Mouse (Mus musculus) embryonic facial prominence, embryonic 10.5 days (tissue): ENCODE results near the gene Arl14ep. TPM values are rescaled to one million over a fixed set of nuclear protein-coding genes. Genes with fewer than 3 reads are reported as not detected.

ENCODE experiments used
- DNase-seq: peaks from one replicate; pipeline ENCODE4 v3.0.0-alpha.2; 2017; ENCODE audit warnings: low spot score
- H3K27ac ChIP-seq: fragments of 300-500 bp; sonication (generic); replicated peaks from 2 replicates; pipeline ENCODE4 v1.5.1; 2016; ENCODE audit warnings: mild to moderate bottlenecking
- H3K27me3 ChIP-seq: fragments of 300-500 bp; sonication (generic); replicated peaks from 2 replicates; pipeline ENCODE4 v1.6.1; 2016; ENCODE audit warnings: low read depth, mild to moderate bottlenecking; ENCODE audit not compliant: poor library complexity, severe bottlenecking
- H3K36me3 ChIP-seq: fragments of 300-500 bp; sonication (generic); replicated peaks from 2 replicates; pipeline ENCODE4 v1.6.1; 2016; ENCODE audit warnings: mild to moderate bottlenecking, moderate library complexity
- H3K4me1 ChIP-seq: fragments of 300-500 bp; sonication (generic); 2 replicates; pipeline ENCODE4 v1.6.1; 2016
- H3K4me3 ChIP-seq: fragments of 300-500 bp; sonication (generic); 2 replicates; pipeline ENCODE4 v1.5.1; 2016; ENCODE audit warnings: mild to moderate bottlenecking, moderate library complexity
- H3K9me3 ChIP-seq: fragments of 300-500 bp; sonication (generic); 2 replicates; pipeline ENCODE4 v1.6.1; 2016; ENCODE audit warnings: mild to moderate bottlenecking
- WGBS: fragments of 180-500 bp; shearing (Covaris S2); methylation state at CpG from one replicate; pipeline ENCODE4 v1.1.7; 2016; 5-methylcytosine and 5-hydroxymethylcytosine counted together
- polyA plus RNA-seq: library from polyadenylated mRNA; unstranded; fragments of >200 nt; fragmentation: Nextera tagmentation; extraction: Ambion mirVana; gene quantifications from 2 replicates; pipeline ENCODE4 v1.2.1, GENCODE M21; 2016

The Arl14ep gene
- polyA plus RNA-seq, 1 experiment from 2014 or later: 57.8 TPM

DNA sequence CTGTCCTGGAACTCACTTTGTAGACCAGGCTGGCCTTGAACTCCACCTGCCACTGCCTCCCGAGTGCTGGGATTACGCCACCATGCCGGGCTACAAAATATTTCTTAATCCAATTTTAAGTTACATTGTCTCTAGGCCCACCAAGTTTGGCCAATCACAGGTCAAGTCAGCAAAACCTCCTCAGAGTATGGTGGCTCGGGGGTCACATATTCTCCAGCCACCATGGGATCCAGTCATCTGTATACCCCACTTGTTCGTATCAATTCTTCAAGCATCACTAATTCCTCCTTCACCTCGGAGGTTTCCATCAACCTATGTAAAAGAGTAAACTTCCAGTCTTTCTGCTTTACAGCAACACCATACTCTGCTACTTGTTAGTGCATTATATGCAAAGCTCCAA is 1.4 kb downstream of the Arl14ep start:
- Histone ChIP-seq H3K36me3 (peaks cover 25% of the 10 kb centered on the region), H3K27ac (no peak overlapping the region), H3K9me3 (no peaks in the 10 kb centered on the region), H3K4me3 (peak overlapping the region; percentile 73), H3K27me3 (no peaks in the 10 kb centered on the region), H3K4me1 (peaks cover 13% of the 10 kb centered on the region)
- no peak for DNase-seq
- WGBS: 97% methylated on average over 6 of the region's 6 CpGs

GRCm38 (mm10) chr2:106970971-106971370 is 3.3 kb downstream of the Arl14ep start:
- H3K36me3 ChIP-seq: peaks cover 43% of the 10 kb centered on the region
- H3K4me1 ChIP-seq: peaks cover 13% of the 10 kb centered on the region
- DNase-seq: no peak
- H3K9me3 ChIP-seq: no peaks in the 10 kb centered on the region
- H3K27ac ChIP-seq: no peak overlapping the region
- H3K27me3 ChIP-seq: no peaks in the 10 kb centered on the region
- 96% methylated on average over 12 of the region's 12 CpGs for WGBS
- no peak overlapping the region for H3K4me3 ChIP-seq

GRCm38 (mm10) chr2:106968320-106968719 is 5.9 kb downstream of the Arl14ep start:
- Histone ChIP-seq H3K27ac (no peak overlapping the region), H3K27me3 (no peaks in the 10 kb centered on the region), H3K9me3 (no peaks in the 10 kb centered on the region), H3K36me3 (peaks cover 69% of the 10 kb centered on the region), H3K4me3 (no peak overlapping the region), H3K4me1 (peaks cover 9% of the 10 kb centered on the region)
- no peak for DNase-seq
- WGBS: 87% methylated on average over 6 of the region's 6 CpGs

GRCm38 (mm10) chr2:106963560-106963959 is 10.7 kb downstream of the Arl14ep start:
- Histone ChIP-seq H3K4me1 (no peaks in the 10 kb centered on the region), H3K4me3 (no peak overlapping the region), H3K27ac (no peak overlapping the region), H3K27me3 (no peaks in the 10 kb centered on the region), H3K9me3 (no peaks in the 10 kb centered on the region), H3K36me3 (peaks cover 67% of the 10 kb centered on the region)
- no peak for DNase-seq
- WGBS: 93% methylated on average over 3 of the region's 3 CpGs

DNA sequence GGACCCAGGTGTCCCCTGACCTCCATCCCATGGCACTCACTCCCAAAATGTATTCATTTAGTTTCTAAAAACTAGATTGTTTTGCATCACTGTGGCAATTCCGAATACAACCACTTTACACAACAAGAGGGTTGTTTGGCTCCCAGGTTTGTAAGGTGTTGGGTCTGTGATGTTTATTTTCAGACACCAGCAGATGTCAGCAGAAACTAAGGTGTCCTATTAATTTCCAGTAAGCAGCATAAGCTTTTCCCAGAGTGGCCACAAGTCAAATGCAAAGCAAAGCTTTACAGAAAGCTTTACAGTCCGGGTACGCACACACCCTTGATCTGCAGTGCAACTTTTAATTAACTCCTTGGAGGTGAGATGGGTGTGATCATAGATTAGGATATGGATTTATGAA is 12.6 kb downstream of the Arl14ep start:
- Histone ChIP-seq H3K4me1 (no peaks in the 10 kb centered on the region), H3K4me3 (no peak overlapping the region), H3K27me3 (peaks cover 4% of the 10 kb centered on the region; the same call in 1 of the 2 replicates), H3K36me3 (peaks cover 48% of the 10 kb centered on the region), H3K27ac (no peak overlapping the region), H3K9me3 (no peaks in the 10 kb centered on the region)
- WGBS: 87% methylated on average over 3 of the region's 3 CpGs
- no peak for DNase-seq

DNA sequence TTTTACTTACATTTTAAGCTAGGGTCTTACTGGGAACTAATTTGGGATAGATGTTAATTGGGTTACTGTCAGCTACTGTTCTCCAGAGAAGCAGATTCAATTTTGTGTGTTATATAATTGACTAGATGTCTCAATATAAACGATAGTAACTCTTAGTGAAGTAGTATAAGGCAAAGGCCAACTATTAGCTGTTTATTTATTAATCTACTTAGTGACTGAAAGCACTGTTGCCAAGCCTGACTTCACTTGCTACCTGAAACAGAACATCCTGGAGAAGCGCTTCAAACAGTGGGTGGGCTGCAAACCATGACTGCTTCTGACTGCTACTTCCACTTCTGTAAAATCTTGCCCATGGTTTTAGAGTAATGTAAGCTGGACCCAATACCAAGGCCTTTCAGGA is 13.2 kb downstream of the Arl14ep start:
- H3K36me3 ChIP-seq: peaks cover 43% of the 10 kb centered on the region
- no peaks in the 10 kb centered on the region for H3K9me3 ChIP-seq
- WGBS: 89% methylated on average over 2 of the region's 2 CpGs
- H3K4me3 ChIP-seq: no peak overlapping the region
- peaks cover 10% of the 10 kb centered on the region; the same call in 1 of the 2 replicates for H3K27me3 ChIP-seq
- DNase-seq: no peak
- H3K4me1 ChIP-seq: no peaks in the 10 kb centered on the region
- H3K27ac ChIP-seq: no peak overlapping the region

- 36% methylated on average over 7 of the region's 7 CpGs for WGBS
- peaks cover 35% of the 10 kb centered on the region for H3K36me3 ChIP-seq
- H3K4me3 ChIP-seq: no peak overlapping the region
- peak; percentile 57 for DNase-seq
- peaks cover 3% of the 10 kb centered on the region for H3K4me1 ChIP-seq
- H3K27me3 ChIP-seq: peaks cover 10% of the 10 kb centered on the region; the same call in 1 of the 2 replicates
- H3K27ac ChIP-seq: no peak overlapping the region
- H3K9me3 ChIP-seq: no peaks in the 10 kb centered on the region
Observed at GRCm38 (mm10) chr2:106960237-106960636, 14.0 kb downstream of the Arl14ep start.

DNA sequence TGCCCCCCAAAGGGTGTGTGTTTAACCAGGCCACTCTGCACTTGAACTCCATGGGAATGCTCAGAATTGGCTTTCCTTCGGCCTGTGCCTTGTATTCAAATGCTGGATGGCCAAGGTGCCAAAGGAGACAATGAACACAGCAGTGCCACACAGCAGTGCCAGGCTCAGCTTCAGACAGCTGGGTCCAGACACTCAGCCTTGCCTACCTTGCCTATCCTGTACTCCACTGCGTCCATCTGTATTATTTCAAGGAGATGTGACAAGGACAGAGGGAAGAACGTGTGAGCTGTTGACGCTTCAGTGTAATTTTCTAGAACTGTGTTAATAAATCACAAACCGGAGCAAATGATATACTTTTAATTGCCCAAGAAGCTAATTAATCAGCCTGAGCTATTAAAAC is 14.8 kb downstream of the Arl14ep start:
- WGBS: 91% methylated on average over 5 of the region's 5 CpGs
- Histone ChIP-seq H3K27ac (no peak overlapping the region), H3K36me3 (peaks cover 26% of the 10 kb centered on the region), H3K4me1 (peaks cover 10% of the 10 kb centered on the region), H3K9me3 (no peaks in the 10 kb centered on the region), H3K27me3 (peaks cover 10% of the 10 kb centered on the region), H3K4me3 (no peak overlapping the region)
- DNase-seq: no peak

- no peak for DNase-seq
- H3K27me3 ChIP-seq: peaks cover 14% of the 10 kb centered on the region
- no peak overlapping the region for H3K27ac ChIP-seq
- H3K36me3 ChIP-seq: peaks cover 22% of the 10 kb centered on the region
- H3K9me3 ChIP-seq: no peaks in the 10 kb centered on the region
- peaks cover 14% of the 10 kb centered on the region for H3K4me1 ChIP-seq
- H3K4me3 ChIP-seq: no peak overlapping the region
- 86% methylated on average over 6 of the region's 6 CpGs for WGBS
Observed at GRCm38 (mm10) chr2:106958916-106959315, 15.3 kb downstream of the Arl14ep start.

DNA sequence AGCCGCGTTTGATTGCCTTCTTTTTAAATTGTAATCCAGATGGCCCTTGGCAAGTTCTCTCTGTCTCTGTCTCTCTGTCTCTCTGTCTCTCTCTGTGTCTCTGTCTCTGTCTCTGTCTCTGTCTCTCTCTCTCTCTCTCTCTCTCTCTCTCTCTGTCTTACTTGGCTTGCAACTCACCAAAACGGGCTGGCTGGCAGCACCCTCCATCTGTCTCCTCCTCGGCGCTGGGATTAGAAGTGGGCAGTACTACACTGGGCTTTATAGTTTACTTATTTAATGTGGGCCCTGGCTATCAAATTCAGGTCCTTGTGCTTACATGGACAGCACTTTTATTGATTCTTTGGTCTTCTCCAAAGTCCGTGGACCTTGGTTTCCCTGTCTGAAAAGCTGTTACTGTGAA is 18.1 kb downstream of the Arl14ep start:
- Histone ChIP-seq H3K4me1 (peaks cover 15% of the 10 kb centered on the region), H3K27me3 (peaks cover 34% of the 10 kb centered on the region), H3K36me3 (no peaks in the 10 kb centered on the region), H3K27ac (no peak overlapping the region), H3K4me3 (no peak overlapping the region), H3K9me3 (no peaks in the 10 kb centered on the region)
- WGBS: 60% methylated on average over 6 of the region's 6 CpGs
- DNase-seq: no peak

DNA sequence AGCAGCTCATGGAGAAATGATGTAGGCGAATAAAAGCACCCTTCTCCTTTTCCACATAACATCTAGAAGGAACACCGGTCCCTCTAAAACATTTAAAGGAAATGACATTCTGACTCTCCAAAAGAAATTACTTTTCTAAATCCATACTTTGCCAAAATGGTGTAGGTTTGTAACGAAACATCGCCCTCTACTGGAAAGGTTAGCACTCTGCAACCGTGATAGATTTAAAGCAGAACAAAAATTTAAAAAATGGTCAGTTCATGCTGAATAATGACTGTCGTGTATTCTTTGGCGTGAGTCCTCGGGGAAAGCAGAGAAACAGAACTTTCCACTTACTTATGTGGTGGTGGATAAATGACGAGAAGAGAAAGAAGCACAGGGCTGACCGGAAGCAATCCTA is 18.6 kb downstream of the Arl14ep start:
- DNase-seq: peak; percentile 44
- no peak overlapping the region for H3K4me3 ChIP-seq
- peaks cover 39% of the 10 kb centered on the region for H3K27me3 ChIP-seq
- H3K4me1 ChIP-seq: peaks cover 15% of the 10 kb centered on the region
- WGBS: 14% methylated on average over 10 of the region's 10 CpGs
- H3K27ac ChIP-seq: no peak overlapping the region
- H3K36me3 ChIP-seq: no peaks in the 10 kb centered on the region
- H3K9me3 ChIP-seq: no peaks in the 10 kb centered on the region

DNA sequence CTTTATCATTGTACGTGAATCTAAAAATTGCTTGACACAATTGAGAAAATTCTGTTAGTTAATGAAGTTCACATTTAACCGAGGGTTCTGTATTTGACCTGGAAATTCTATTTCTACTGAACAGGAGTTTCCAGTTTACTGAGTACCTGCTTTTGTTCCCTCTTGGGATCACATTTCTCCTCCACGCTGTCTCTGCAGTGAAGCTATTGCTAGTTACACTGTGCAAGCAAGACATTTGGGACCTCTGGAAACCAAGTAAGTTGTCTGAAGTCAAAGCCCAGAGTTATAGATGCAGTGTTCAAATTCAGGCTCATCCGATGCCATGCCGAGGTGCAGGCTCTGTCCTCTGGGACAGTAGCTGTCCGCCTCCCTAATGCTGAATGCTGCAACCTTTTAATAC is 19.2 kb downstream of the Arl14ep start:
- Histone ChIP-seq H3K27ac (no peak overlapping the region), H3K4me3 (no peak overlapping the region), H3K27me3 (peaks cover 39% of the 10 kb centered on the region), H3K36me3 (no peaks in the 10 kb centered on the region), H3K9me3 (no peaks in the 10 kb centered on the region), H3K4me1 (peaks cover 15% of the 10 kb centered on the region)
- 47% methylated on average over 6 of the region's 6 CpGs for WGBS
- no peak for DNase-seq

- WGBS: 83% methylated on average over 1 of the region's 1 CpGs
- Histone ChIP-seq H3K9me3 (no peaks in the 10 kb centered on the region), H3K36me3 (no peaks in the 10 kb centered on the region), H3K27ac (no peak overlapping the region), H3K4me3 (no peak overlapping the region), H3K4me1 (no peaks in the 10 kb centered on the region), H3K27me3 (no peaks in the 10 kb centered on the region)
- no peak for DNase-seq
Observed at GRCm38 (mm10) chr2:106942451-106942850, 31.8 kb downstream of the Arl14ep start.

- Histone ChIP-seq H3K27me3 (no peaks in the 10 kb centered on the region), H3K4me1 (no peaks in the 10 kb centered on the region), H3K27ac (no peak overlapping the region), H3K36me3 (no peaks in the 10 kb centered on the region), H3K4me3 (no peak overlapping the region), H3K9me3 (no peaks in the 10 kb centered on the region)
- no peak for DNase-seq
- 85% methylated on average over 2 of the region's 2 CpGs for WGBS
Observed at GRCm38 (mm10) chr2:106935681-106936080, 38.5 kb downstream of the Arl14ep start.
